Mouse (Mus musculus) ES-E14 (cell line): ENCODE data around the gene Kcnk5.

Experiments
- CHD2 ChIP-seq: IDR thresholded peaks from 2 replicates; pipeline ENCODE4 v1.6.1; 2014; ENCODE audit warnings: mild to moderate bottlenecking, low read depth, low read length, inconsistent platforms
- HCFC1 ChIP-seq: IDR thresholded peaks from 2 replicates; pipeline ENCODE4 v1.6.1; 2012; ENCODE audit warnings: low read length, inconsistent platforms, borderline replicate concordance; ENCODE audit not compliant: insufficient read depth
- MAFK ChIP-seq: IDR thresholded peaks from 2 replicates; pipeline ENCODE4 v1.6.1; 2014; ENCODE audit warnings: mild to moderate bottlenecking, low read depth, low read length, inconsistent platforms; ENCODE audit not compliant: insufficient read depth
- ZNF384 ChIP-seq: IDR thresholded peaks from 2 replicates; pipeline ENCODE4 v1.6.1; 2012; ENCODE audit warnings: low read depth, low read length, inconsistent platforms

GRCm38 (mm10) chr14:20219849-20220248 lies 38.2 kb upstream of the Kcnk5 start:
- no peak for TF ChIP-seq MAFK
- TF ChIP-seq CHD2 = no peak
- TF ChIP-seq HCFC1 = no peak
- TF ChIP-seq ZNF384 = no peak
